In the genomic region with DNA sequence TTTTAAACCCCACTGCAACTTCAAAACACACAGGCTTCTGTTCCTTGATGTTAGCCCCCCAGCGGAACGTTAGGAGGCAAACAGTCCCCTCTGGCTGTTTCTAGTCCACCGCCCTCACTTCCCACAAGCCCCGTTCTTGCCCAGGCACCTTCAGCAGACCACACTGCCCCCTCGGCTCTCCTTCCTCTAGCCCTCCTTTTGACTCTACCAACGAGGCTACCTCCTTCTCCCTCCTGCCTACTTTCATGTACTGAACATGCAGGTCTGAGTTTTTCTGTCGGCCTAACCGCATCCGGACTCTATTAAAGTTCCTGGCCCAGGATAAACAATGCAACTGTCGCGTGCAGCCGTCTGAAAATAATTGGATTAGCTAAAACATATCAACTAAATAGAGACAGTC, we compare ENCODE assay signal across 9 mouse cellular contexts. TPM values are rescaled to one million over a fixed set of nuclear protein-coding genes. Genes with fewer than 3 reads are reported as not detected.
DNase-seq lines count a peak whose midpoint lies in the region; ATAC-seq lines count a peak whose summit lies in the region.
"Had no signal": no experiment of that assay in that cellular context is flagged by ENCODE, and none has a peak within 500 bp of the region (broad histone marks: within the 10 kb centered on the region; RNA-seq: fewer than 3 reads in every experiment).

No protein-coding gene starts in this region.

- H3K27ac ChIP-seq in forebrain, embryonic 10.5 days: no peak overlapping the region
- no peak overlapping the region for H3K27ac ChIP-seq in forebrain, embryonic 15.5 days (replicated peaks)
- no peak overlapping the region for H3K27ac ChIP-seq in neural tube, embryonic 15.5 days (replicated peaks)
- H3K27ac ChIP-seq in intestine, embryonic 16.5 days (ENCODE audit: low read length): no peak overlapping the region

- no peak overlapping the region for H3K9ac ChIP-seq in forebrain, embryonic 15.5 days (replicated peaks)
- no peak overlapping the region for H3K9ac ChIP-seq in neural tube, embryonic 15.5 days (replicated peaks)
- H3K9ac ChIP-seq in intestine, embryonic 16.5 days (ENCODE audit: low read depth, low read length): no peak overlapping the region

- 2% methylated on average over 12 of the region's 12 CpGs for WGBS in forebrain, embryonic 10.5 days
- WGBS in forebrain, embryonic 15.5 days: 2% methylated on average over 12 of the region's 12 CpGs
- 3% methylated on average over 12 of the region's 12 CpGs for WGBS in neural tube, embryonic 15.5 days
- WGBS in intestine, embryonic 16.5 days: 30% methylated on average over 12 of the region's 12 CpGs

- peak; percentile 49 for DNase-seq in forebrain, embryonic 10.5 days (ENCODE audit: extremely low spot score, low spot score)
- DNase-seq in neural tube, embryonic 10.5 days (ENCODE audit: extremely low spot score, low spot score): peak; percentile 39
- no peak for DNase-seq in gastrocnemius, postnatal 36 days
- no peak for DNase-seq in gastrocnemius, postnatal 25 days
- DNase-seq: adrenal gland, postnatal 36 days had no signal

- H3K36me3 ChIP-seq in forebrain, embryonic 10.5 days (replicated peaks): no peaks in the 10 kb centered on the region
- H3K36me3 ChIP-seq in forebrain, embryonic 15.5 days: no peaks in the 10 kb centered on the region
- H3K36me3 ChIP-seq in neural tube, embryonic 15.5 days: no peaks in the 10 kb centered on the region
- H3K36me3 ChIP-seq in intestine, embryonic 16.5 days (ENCODE audit: control insufficient read depth, insufficient read depth, low read length): no peaks in the 10 kb centered on the region

- peaks cover 100% of the 10 kb centered on the region for H3K27me3 ChIP-seq in forebrain, embryonic 10.5 days (ENCODE audit: poor library complexity, severe bottlenecking)
- peaks cover 78% of the 10 kb centered on the region for H3K27me3 ChIP-seq in forebrain, embryonic 15.5 days
- H3K27me3 ChIP-seq in neural tube, embryonic 15.5 days (replicated peaks): peaks cover 67% of the 10 kb centered on the region
- peaks cover 61% of the 10 kb centered on the region for H3K27me3 ChIP-seq in intestine, embryonic 16.5 days (replicated peaks; ENCODE audit: control insufficient read depth, insufficient read depth, low read length)

- intact Hi-C loops in gastrocnemius, postnatal 36 days (cut with DNase I): no loop called here

- no peak overlapping the region for H3K4me2 ChIP-seq in forebrain, embryonic 15.5 days (replicated peaks)
- H3K4me2 ChIP-seq in neural tube, embryonic 15.5 days: no peak overlapping the region
- no peak overlapping the region for H3K4me2 ChIP-seq in intestine, embryonic 16.5 days (ENCODE audit: low read depth, low read length)

- H3K9me3 ChIP-seq in forebrain, embryonic 10.5 days: no peaks in the 10 kb centered on the region
- no peaks in the 10 kb centered on the region for H3K9me3 ChIP-seq in forebrain, embryonic 15.5 days
- H3K9me3 ChIP-seq in neural tube, embryonic 15.5 days (replicated peaks): no peaks in the 10 kb centered on the region
- no peaks in the 10 kb centered on the region for H3K9me3 ChIP-seq in intestine, embryonic 16.5 days (ENCODE audit: control insufficient read depth, low read length)

- H3K4me3 ChIP-seq in forebrain, embryonic 10.5 days: peak overlapping the region; percentile 34
- H3K4me3 ChIP-seq in forebrain, embryonic 15.5 days: no peak overlapping the region
- no peak overlapping the region for H3K4me3 ChIP-seq in neural tube, embryonic 15.5 days (replicated peaks)
- H3K4me3 ChIP-seq in intestine, embryonic 16.5 days (ENCODE audit: low read length): no peak overlapping the region

- ATAC-seq in forebrain, embryonic 15.5 days (replicated peaks): no peak
- ATAC-seq in neural tube, embryonic 15.5 days (ENCODE audit: low FRiP score): no peak
- ATAC-seq in megakaryocyte progenitor cell, adult 5-6 weeks (replicated peaks; ENCODE audit: poor library complexity): peak; percentile 13; the same call in 1 of the 2 replicates
- no peak for ATAC-seq in intestine, embryonic 16.5 days

- peaks cover 56% of the 10 kb centered on the region for H3K4me1 ChIP-seq in forebrain, embryonic 10.5 days
- H3K4me1 ChIP-seq in forebrain, embryonic 15.5 days: peaks cover 14% of the 10 kb centered on the region
- H3K4me1 ChIP-seq in neural tube, embryonic 15.5 days: peaks cover 15% of the 10 kb centered on the region
- peaks cover 7% of the 10 kb centered on the region for H3K4me1 ChIP-seq in intestine, embryonic 16.5 days (ENCODE audit: control insufficient read depth, insufficient read depth, low read length)

RNA-seq across cellular contexts. Expression of a gene that starts 8.4 kb away (rescaled TPM):
- 0.42 and 0.50 TPM in 2 replicates for polyA plus RNA-seq in forebrain, embryonic 10.5 days (2016; fragmentation: Nextera tagmentation; extraction: Ambion mirVana)
- not detected in 2 replicates for polyA plus RNA-seq in forebrain, embryonic 15.5 days (2015; fragmentation: Nextera tagmentation; extraction: Ambion mirVana)
- 0.23 TPM in 1 of 2 replicates, not detected in the other for polyA plus RNA-seq in neural tube, embryonic 15.5 days (2015; fragmentation: Nextera tagmentation; extraction: Ambion mirVana)
- not detected in 2 replicates for total RNA-seq in megakaryocyte progenitor cell, adult 5-6 weeks (2015)
- total RNA-seq in megakaryocyte progenitor cell, adult 5-6 weeks (2017): not detected in 2 replicates
- total RNA-seq in gastrocnemius, postnatal 36 days (2021): not detected
- total RNA-seq in gastrocnemius, postnatal 25 days (2021): not detected
- polyA plus RNA-seq in intestine, embryonic 16.5 days (2015; fragmentation: Nextera tagmentation; extraction: Ambion mirVana): not detected in 2 replicates

RNA-seq across cellular contexts. Expression of a gene that starts 16.7 kb away (rescaled TPM):
- polyA plus RNA-seq in forebrain, embryonic 10.5 days (2016; fragmentation: Nextera tagmentation; extraction: Ambion mirVana): 0.54 TPM in 1 of 2 replicates, not detected in the other
- polyA plus RNA-seq in forebrain, embryonic 15.5 days (2015; fragmentation: Nextera tagmentation; extraction: Ambion mirVana): not detected in 2 replicates
- polyA plus RNA-seq in neural tube, embryonic 15.5 days (2015; fragmentation: Nextera tagmentation; extraction: Ambion mirVana): 0.49 TPM in 1 of 2 replicates, not detected in the other
- not detected in 2 replicates for total RNA-seq in megakaryocyte progenitor cell, adult 5-6 weeks (2015)
- not detected in 2 replicates for total RNA-seq in megakaryocyte progenitor cell, adult 5-6 weeks (2017)
- total RNA-seq in gastrocnemius, postnatal 36 days (2021): not detected
- total RNA-seq in gastrocnemius, postnatal 25 days (2021): not detected
- not detected in 2 replicates for polyA plus RNA-seq in intestine, embryonic 16.5 days (2015; fragmentation: Nextera tagmentation; extraction: Ambion mirVana)
- total RNA-seq: adrenal gland, postnatal 36 days had no signal

RNA-seq across cellular contexts. Expression of a gene that starts 17.2 kb away (rescaled TPM):
- polyA plus RNA-seq in forebrain, embryonic 10.5 days (2016; fragmentation: Nextera tagmentation; extraction: Ambion mirVana): 4.2 and 7.3 TPM in 2 replicates
- 1.1 and 2.3 TPM in 2 replicates for polyA plus RNA-seq in forebrain, embryonic 15.5 days (2015; fragmentation: Nextera tagmentation; extraction: Ambion mirVana)
- 15.6 and 16.0 TPM in 2 replicates for polyA plus RNA-seq in neural tube, embryonic 15.5 days (2015; fragmentation: Nextera tagmentation; extraction: Ambion mirVana)
- 0.47 TPM in 1 of 2 replicates, not detected in the other for total RNA-seq in megakaryocyte progenitor cell, adult 5-6 weeks (2015)
- total RNA-seq in megakaryocyte progenitor cell, adult 5-6 weeks (2017): 0.25 and 0.71 TPM in 2 replicates
- total RNA-seq in gastrocnemius, postnatal 36 days (2021): under 1 TPM; 0.57 to 0.92 TPM
- under 1 TPM; 0.43 to 0.54 TPM for total RNA-seq in gastrocnemius, postnatal 25 days (2021)
- polyA plus RNA-seq in intestine, embryonic 16.5 days (2015; fragmentation: Nextera tagmentation; extraction: Ambion mirVana): 2.0 and 2.1 TPM in 2 replicates

Comparison
In these comparisons a context has a peak if more than half of its experiments do, and no peak if none do; other contexts are left out.
1. DNase-seq: peak in forebrain, embryonic 10.5 days (single experiment) and neural tube, embryonic 10.5 days (single experiment); none in gastrocnemius, postnatal 36 days (0 of 2) and gastrocnemius, postnatal 25 days (single experiment).